Mouse (Mus musculus): ENCODE measurements around the gene Vmn2r106. TPM values are rescaled to one million over a fixed set of nuclear protein-coding genes. Genes with fewer than 3 reads are reported as not detected.

Vmn2r106 gene
- total RNA-seq (2021): not detected

DNA sequence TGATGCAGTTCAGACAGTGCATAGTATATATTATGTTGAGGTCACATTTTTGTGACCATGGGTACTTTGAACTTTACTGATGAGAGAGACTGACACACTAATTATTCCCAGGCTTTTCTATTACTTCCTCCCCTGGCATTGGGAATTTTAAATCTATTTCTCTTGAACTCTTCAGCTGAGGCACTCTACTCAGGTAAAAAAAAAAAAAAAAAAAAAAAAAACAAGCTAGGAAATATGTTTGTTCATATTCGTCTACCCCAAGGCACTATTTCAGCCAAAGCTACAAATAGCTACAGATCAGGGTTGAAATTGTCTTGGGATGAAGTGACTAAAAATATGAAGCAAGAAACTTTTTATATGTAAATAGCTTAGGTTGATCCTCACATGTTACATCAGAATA, at the start of gene Vmn2r106:
Gene Vmn2r106 (minus strand): TSS at position 101 of the 400 bp plus-strand sequence.
- intact Hi-C loops (cut with DNase I): no loop called here
- DNase-seq: no peak

GRCm38 (mm10) chr17:20305790-20306189, 20.4 kb upstream of the Vmn2r106 start:
- no peak for DNase-seq

DNA sequence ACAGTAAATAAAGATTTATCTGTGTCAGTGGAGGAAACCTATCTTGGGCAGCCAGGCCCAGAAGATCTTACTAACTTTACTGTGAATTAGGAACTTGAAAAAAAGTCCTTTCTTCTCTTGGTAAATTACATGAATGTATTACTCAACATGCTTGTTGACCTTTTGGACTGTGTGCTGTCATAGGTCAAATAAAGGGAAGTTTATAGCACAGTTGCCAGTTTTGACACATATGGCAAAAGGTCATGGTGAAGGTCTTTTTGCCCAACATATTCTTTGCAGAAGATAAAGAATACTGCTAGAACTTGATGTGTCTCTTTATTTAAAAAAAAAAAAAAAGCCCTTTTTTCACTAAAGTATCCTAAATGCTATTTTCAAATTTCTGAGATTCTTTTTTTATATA, 1.6 kb upstream of the Vmn2r106 start:
- intact Hi-C loops (cut with DNase I): no loop called here
- DNase-seq: no peak

More at GRCm38 (mm10) chr17:20305790-20306189, 20.4 kb upstream of the Vmn2r106 start:
- intact Hi-C loops (cut with DNase I): no loop called here

DNA sequence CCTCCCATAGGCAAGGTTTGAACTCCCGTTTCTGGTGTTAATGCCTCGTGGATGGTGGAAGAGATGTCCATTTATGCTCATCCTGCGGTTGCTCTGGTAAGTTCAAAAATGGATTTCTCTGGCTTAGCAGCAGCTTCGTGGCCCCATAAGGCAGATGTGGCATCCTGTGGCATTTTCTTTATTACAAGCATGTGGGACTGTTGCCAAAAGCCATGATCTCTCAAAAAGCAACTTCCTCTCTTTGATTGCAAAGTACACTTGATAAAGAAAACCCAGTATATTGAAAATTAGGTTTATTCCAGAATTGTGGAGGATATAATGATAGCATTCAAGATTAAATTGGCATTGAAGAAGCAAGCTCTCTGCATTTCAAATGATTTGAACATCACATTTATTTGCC, 29.8 kb downstream of the Vmn2r106 start:
- intact Hi-C loops (cut with DNase I): no loop called here
- DNase-seq: no peak

DNA sequence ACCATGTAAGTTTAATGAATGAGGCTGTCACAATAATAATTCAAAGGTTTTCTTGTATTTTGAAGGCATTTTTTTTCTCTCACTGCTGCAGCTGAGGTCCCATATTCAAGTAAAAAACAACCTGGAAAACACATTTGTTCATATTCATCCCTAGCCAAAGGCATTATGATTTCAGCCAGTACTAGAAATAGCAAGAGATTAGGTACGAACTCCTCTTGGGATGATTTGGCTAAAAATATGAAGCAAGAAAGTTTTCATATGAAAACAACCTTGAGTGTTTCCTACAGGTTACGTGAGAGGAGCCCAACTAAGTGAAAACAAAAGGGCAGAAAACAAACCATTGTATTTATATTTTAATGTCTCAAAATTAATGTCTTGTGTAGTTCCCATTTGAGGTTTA, 50.4 kb downstream of the Vmn2r106 start, which contains the start of gene Vmn2r105:
Gene Vmn2r105 (minus strand): TSS at position 101 of the 400 bp plus-strand sequence.
- intact Hi-C loops (cut with DNase I): no loop called here
- no peak for DNase-seq

Other genes starting within 250 kb of the Vmn2r106 start
- gene Vmn2r104, start 237.2 kb downstream of the Vmn2r106 start, total RNA-seq (2021): not detected
- not detected for gene Fpr-rs7, start 171.3 kb downstream of the Vmn2r106 start, total RNA-seq (2021)
- not detected for gene Fpr-rs6, start 102.5 kb downstream of the Vmn2r106 start, total RNA-seq (2021)
- not detected for gene Vmn2r105, start 50.5 kb downstream of the Vmn2r106 start, total RNA-seq (2021)
- gene Vmn2r107, start 59.7 kb upstream of the Vmn2r106 start, total RNA-seq (2021): not detected
- not detected for gene Vmn1r224, start 128.6 kb upstream of the Vmn2r106 start, total RNA-seq (2021)
- under 1 TPM in 1 of 2 experiments, not detected in 1; 0.04 TPM for gene Vmn2r108, start 195.8 kb upstream of the Vmn2r106 start, total RNA-seq (2021)
- not detected for gene Vmn1r225, start 212.6 kb upstream of the Vmn2r106 start, total RNA-seq (2021)